Mouse (Mus musculus) kidney, adult 2 months (tissue): ENCODE results near the gene Tank.

Source experiments
- CTCF ChIP-seq: fragments of 200-500 bp; conservative IDR thresholded peaks from 2 replicates; pipeline ENCODE4 v1.5.1; 2011; ENCODE audit warnings: low read depth, mild to moderate bottlenecking, control low read depth, low read length, moderate library complexity, mixed read lengths; ENCODE audit not compliant: insufficient read depth, insufficient read length
- POLR2A ChIP-seq: fragments of 200-500 bp; IDR thresholded peaks from one replicate; pipeline ENCODE4 v1.6.1; 2011; ENCODE audit warnings: low read depth, low read length, control low read depth

- TF ChIP-seq POLR2A (no peak), CTCF (no peak)
Observed at GRCm38 (mm10) chr2:61593871-61594304, 15.5 kb downstream of the Tank start.
